Mouse (Mus musculus): ENCODE data around the gene Rpl29.

The Rpl29 gene

DNA sequence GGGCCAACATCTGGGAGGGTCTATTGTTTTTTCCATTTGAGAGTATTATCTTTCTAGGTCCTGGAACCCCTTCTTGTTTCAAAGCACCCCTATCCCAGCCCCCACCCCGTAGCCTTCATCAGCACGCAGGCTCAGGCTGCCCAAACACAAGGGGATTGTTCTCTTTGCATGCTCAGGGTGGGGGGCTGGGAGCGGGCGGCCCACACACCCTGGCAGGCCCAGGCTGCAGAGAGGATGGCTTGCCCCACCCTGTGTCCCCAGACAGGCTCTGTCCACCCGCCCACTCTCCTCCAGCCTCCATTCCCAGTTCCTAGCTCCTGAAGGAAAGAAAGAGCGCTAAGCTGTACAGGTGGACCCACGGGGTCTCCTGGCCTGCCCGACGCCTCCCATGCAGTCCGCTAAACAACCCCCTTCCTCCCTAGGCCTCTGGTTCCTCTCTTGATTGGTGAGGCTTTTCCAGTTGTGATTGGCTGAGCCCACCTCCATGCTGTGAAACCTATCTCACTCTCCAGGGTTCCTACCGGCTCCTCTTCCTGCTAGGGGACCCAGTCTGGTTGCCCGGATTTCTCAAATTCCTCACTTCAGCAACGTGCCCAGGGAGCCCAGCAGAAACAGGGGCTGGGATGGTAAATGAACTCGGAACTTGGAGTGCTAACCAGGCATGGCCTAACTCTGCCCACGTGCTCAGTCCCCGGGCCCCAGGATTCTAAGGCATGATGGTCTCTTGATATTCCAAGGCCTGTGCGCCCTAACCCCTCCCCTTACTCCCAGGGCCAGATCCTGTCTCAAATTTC is 25.8 kb downstream of the Rpl29 start:
- no peak for DNase-seq (ENCODE audit: low spot score in 2 of 2)

DNA sequence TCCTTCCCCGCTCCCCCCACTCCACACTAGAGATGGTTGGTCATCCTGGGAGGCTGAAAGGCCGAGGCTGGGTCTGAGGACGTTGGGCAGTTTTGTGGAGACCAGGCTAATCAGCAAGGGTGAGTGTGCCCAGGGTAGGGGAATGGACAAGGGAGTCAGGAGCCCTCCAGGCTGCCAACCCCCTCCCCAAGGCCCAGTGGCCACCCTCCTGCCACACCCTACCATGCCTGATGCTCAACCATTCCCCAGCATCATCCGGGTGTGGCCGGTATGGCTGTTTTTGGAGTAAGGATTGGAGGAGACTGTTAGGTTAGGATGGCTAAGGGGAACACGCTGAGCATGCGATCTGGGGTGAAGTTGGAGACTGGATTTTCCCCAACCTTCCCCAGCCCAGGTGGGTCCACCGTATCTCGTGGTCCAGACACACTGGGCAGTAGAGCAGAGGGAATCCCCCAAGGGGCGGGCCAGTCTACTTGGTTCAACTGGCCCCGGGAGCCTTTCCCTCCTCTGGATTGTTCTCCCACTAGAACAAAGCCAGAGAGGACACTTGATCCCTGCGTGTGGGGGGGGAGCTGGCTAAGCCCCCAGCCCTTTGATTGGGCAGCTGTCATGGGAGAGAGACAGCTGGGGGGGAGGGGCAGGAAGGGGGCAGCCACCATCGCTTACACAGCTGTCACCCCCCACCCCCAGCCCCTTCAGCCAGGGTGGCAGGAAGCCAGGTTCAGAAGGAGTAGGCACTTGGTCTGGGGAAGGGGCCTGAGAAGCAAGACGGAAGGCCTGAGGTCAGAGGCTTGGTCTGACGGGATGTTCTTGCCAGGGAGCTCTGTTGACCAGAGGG is 27.3 kb downstream of the Rpl29 start:
- DNase-seq (ENCODE audit: low spot score in 2 of 2) = no peak

DNA sequence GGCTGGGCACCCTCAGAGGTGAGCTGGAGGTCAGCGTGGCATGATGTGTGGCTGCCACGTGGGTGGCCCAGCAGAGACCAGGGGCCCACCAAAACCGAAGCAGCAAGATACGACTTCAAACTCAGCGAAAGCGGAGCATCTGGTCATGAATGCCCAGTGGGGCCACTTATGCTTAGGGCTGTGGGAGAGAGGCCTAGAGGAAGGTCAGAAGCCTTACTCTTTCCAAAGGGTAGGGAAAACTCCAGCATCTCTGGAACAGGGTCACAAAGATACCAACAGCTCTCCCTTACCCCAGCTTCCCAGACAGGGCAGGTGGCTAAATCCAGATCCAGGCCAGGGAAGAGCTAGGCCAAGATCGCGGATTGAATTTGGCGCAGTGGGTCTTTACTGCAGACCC is 27.9 kb downstream of the Rpl29 start:
- no peak for DNase-seq (ENCODE audit: low spot score in 2 of 2)

DNA sequence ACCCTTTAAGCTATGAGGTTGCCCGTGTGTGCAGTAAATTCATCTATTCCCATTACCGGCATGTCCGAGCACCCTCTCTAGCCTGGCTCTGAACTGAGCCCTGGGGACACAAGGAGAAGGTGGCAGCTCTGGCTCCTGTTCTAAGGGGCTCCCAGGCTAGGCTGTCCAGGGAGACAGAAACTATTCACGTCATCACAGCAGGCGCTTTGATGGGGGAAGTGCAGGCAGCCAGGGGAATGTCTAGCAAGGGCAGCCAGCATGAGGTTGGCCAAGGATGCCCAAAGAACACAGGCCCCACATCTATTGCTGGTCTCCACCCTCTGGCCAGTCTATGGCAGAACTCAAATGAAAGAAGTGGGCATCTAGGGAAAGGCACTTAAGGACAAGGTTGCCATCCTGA is 28.7 kb downstream of the Rpl29 start:
- no peak for DNase-seq (ENCODE audit: low spot score in 2 of 2)

DNA sequence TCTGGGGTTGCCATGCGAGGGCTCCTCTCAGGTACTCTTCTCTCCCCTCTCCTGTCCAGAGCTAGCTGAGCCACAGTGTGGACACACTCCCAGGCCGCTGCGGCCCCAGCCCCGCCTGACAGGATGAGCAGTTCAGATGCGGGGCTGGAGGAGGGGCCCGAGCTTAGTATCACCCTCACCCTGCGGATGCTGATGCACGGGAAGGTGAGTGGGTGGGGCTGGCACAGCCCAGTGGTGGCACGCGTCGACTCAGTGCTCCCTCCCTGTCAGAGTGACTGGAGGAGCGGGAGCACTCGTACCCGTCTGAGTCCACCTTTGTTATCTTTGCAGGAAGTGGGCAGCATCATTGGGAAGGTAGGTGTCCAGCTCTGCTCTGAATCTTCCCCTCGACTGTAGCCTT is 30.7 kb downstream of the Rpl29 start:
- no peak for DNase-seq (ENCODE audit: low spot score in 2 of 2)

DNA sequence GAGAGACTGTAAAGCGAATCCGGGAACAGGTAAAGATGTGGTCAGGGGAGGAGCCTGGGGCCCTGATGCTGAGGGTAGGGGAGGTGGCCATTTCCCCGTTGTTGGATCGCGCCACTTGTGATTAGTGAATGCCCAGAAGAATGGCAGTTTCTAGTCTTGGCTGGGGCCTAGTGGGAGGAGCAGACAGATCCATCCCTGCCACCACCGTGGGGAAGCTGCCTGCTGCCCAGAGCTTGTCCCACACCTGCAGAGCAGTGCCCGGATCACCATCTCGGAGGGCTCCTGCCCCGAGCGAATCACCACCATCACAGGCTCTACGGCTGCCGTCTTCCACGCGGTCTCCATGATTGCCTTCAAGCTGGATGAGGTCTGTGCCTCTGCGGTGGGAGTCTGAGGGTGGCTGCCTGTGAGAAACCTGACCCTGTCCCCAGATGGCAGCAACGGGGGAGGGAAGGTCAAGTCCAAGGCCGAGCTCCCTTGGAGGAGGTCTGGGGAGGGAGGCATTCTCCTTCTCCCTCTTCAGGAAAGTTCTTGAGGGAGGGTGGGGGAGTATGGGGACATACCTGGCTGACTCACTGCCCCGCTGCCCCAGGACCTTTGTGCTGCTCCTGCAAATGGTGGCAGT is 31.3 kb downstream of the Rpl29 start:
- no peak for DNase-seq (ENCODE audit: low spot score in 2 of 2)

DNA sequence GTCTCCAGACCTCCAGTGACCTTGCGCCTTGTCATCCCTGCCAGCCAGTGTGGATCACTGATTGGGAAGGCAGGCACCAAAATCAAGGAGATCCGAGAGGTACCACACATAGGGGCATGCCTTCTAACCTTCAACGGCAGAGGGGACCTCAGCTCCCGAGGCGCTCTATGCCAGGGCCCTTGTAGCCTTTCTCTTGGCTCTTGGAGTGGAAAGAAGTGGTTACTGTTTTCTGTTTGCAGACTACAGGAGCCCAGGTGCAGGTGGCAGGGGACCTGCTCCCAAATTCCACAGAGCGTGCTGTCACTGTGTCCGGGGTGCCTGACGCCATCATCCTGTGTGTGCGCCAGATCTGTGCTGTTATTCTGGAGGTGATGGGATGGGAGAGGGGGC is 31.8 kb downstream of the Rpl29 start:
- DNase-seq (ENCODE audit: low spot score in 2 of 2) = no peak

DNA sequence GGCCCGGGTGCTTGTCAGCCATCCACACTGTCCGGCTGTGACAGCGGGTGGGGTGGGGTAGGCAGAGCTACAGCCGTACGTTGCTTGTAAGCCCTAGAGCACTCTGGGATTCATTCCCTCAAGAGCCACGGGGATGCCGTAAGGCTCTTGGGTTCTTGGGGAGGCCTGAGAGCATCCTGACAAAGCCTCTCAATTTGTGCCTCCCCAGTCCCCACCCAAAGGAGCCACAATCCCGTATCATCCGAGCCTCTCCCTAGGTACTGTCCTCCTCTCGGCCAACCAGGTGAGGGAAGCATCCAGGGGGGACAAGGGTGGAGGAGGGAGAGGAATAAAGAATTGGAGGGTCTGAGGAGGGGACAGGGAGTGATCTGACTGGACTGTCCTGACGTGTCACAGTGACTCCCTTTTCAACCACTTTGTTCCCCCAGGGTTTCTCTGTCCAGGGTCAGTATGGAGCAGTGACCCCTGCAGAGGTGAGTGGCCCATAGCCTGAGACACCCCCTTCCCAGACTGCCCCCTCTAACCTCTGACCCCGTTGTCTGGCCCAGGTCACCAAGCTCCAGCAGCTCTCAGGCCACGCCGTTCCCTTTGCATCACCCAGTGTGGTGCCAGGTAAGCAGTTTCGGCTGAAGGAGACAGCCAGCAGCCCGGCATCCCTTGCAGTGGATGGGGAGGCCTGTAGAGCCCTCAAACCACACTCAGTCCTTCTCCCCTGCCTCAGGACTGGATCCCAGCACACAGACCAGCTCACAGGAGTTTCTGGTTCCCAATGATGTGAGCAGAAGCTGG is 32.6 kb downstream of the Rpl29 start:
- no peak for DNase-seq (ENCODE audit: low spot score in 2 of 2)

DNA sequence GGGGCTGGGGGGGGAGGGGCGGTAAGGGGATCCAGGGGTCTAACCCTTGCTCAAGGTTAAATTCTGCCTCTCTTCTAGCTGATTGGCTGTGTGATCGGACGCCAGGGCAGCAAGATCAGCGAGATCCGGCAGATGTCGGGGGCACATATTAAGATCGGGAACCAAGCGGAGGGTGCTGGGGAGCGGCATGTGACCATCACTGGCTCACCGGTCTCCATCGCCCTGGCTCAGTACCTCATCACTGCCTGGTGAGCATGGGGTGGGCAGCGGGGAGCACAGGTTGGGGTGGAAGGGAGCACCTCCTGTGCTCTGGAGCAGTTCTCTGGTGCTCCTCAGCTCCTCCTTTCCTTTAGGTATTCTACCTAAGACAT is 33.2 kb downstream of the Rpl29 start:
- no peak for DNase-seq (ENCODE audit: low spot score in 2 of 2)

DNA sequence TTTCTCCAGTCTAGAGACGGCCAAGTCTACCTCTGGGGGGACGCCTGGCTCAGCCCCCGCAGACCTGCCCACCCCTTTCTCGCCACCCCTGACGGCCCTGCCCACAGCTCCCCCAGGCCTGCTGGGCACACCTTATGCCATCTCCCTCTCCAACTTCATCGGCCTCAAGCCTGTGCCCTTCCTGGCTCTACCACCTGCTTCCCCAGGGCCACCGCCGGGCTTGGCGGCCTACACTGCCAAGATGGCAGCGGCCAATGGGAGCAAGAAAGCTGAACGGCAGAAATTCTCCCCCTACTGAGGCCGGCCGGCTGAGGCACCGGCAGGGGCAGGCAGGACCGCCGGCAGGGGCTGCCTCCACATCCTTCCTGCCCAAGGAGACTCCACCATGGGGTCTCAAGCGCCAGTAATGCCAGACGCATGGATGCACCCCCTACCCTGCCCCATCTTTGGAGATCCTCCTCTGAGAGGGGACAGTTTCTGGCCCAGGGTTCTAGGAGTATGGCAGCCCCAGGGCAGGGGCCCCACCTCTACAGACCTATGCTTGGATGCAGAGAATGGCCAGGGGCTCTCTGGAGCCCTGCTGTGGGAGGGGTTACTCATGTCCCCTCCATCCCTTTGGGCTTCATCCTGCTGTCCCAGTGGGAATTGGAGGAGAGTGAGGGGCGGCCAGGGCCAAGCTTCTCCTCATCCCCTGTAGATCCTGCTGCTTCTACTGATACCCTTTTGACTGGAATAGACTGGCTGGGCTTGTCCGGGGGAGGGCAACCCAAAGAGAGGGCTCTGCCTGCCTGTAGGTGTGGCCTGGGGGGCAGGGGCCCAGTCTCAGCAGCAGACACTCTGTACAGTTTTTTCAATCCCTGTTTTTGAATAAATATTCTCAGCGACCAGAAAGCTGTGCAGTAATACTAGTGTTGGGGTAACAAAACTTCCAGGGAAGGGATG is 34.1 kb downstream of the Rpl29 start:
- DNase-seq (ENCODE audit: low spot score in 2 of 2) = no peak

DNA sequence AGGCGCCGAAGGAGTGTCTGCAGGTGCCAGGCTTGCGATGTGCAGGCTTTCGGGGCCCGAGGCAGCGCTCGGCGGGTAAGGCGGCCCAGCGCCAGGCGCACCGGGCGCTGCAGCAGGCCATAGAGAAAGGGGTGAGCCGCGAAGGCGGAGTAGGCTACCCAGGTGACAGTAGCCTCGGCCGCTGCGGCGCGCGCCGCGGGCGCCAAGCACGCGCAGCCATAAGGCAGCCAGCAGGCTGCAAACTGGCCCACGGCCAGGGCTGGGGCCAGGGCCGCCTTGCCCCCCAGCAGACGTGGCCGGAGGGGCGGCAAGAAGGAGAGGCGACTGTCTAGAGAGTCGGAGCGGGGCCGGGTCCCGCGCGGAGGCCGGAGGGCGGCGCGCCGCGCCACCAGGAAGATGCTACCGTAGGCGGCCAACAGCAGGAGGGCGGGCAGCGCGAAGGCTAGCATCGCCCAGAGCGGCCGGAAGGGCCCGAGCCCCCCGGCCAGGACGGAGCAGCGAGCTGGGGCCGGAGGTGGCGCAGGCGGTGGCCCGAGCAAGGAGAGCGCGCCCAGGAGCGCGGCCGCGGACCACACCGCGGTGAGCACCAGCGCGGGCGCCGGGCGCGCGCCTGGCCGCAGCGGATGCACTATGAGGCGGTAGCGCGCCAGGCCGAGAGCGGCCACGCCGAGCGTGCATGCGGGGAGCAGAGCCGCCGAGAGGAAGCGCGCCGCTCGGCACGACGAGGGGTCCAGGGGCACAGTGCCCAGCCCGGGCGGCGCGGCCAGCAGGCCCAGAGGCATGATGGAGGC is 35.7 kb downstream of the Rpl29 start:
- peak; percentile 55 to 64 for DNase-seq (ENCODE audit: low spot score in 2 of 2)

DNA sequence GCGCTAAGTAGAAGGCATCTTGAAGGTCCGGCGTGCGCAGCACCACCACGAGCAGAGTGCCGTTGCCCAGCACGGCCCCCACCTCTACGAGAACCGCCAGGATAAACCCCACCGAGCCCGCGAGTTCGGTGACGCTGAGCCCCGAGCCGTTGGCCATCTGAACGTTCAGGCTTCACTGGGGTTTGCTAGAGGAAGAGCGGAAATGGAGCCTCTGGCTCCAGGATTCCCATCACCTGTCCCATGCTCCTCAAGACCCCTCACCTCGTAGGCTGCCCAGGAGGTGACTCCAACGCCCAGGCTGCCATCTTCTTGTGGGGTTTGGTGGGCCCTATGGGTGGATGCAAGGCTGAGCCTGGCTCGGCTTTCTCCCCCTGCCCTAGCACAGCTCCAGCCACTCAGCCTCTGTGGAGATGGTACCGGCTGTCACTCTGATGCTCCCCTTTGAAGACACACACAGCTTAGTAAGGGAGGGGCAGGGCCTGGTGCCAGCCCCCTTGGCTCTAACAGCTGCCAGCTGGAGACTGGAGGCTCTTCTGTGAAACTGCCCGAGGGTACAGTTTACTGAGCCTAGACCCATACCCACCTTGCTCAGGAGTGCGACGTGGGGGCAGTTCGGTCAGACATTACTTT is 36.4 kb downstream of the Rpl29 start, which contains the start of gene Gpr62:
Gene Gpr62 (minus strand): TSS at position 368 of the 630 bp plus-strand sequence.
- no peak for DNase-seq (ENCODE audit: low spot score in 2 of 2)

DNA sequence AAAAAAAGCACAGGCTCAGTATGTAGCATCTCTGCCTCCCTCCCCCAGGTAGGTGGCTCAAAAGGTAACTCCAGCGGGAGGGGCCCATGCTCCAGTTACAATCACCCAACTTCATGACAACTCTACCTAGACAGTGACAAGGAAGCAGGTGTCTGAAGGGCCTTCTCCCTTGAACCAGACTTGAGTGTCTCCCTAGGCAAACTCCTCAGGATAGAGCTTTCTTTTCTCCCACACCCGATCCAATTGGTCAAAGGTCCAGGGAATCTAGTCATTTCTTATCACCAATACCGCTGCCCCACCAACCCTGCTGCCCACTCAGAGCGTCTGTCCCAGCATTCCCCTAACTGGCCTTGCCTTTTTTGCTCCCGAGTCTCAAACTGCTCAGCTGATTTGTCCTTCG is 37.5 kb downstream of the Rpl29 start:
- DNase-seq (ENCODE audit: low spot score in 2 of 2) = no peak

DNA sequence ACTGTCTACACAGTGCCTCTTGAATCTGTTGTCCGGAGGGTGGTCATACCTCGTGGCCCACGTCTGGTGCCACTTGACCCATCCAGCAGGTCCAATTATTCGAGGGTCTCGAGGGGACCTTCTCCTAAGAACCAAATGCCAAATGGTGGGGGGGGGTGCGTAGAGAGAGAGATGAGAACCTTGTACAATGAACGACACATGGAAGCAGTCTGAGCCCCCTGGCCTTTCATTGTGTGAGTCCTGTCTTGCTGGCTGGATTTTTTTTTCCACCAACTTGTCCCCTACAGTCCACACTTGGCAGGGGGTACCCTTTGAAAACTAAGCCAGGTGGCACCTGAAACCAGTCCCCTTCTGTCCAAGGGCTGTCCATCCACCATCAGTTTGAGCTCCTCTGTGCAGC is 38.5 kb downstream of the Rpl29 start:
- DNase-seq (ENCODE audit: low spot score in 2 of 2) = no peak

DNA sequence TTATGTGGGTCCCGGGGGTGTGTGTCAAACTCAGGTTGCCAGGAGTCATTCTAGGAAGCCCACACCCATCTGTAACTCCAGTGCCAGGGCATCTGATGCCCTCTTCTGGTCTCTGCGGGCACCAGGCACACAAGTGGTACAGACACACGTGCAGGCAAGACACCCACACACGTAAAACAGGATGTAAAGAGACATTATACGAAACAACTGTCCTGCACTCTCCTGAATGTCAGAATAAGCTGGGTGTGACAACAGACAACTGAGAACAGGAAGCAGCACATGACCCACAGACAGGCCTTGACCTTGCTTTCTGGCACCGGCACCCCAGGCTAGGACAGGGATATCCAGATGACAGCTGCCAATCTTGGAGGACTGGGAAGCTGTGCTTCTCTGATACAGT is 40.1 kb downstream of the Rpl29 start:
- DNase-seq (ENCODE audit: low spot score in 2 of 2) = no peak

DNA sequence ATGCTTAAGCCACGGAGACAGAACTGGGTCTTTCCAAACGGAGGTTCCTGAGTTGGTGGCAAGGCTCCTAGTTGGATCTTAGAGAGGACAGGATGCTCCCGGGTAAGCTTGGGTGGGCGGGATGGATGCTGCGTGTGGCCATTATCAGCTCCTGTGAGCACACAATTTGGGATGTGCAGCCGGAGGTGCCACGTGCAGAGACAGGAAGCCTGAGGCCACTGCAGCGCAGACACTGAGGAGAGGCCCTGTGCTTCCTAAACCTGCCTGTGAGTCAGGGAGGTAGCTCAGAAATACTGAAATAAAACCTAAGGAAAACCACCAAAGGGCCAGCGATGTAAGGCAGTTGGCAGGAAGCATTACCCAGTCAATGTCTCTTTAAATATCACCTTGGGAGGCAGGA is 40.5 kb downstream of the Rpl29 start:
- no peak for DNase-seq (ENCODE audit: low spot score in 2 of 2)

DNA sequence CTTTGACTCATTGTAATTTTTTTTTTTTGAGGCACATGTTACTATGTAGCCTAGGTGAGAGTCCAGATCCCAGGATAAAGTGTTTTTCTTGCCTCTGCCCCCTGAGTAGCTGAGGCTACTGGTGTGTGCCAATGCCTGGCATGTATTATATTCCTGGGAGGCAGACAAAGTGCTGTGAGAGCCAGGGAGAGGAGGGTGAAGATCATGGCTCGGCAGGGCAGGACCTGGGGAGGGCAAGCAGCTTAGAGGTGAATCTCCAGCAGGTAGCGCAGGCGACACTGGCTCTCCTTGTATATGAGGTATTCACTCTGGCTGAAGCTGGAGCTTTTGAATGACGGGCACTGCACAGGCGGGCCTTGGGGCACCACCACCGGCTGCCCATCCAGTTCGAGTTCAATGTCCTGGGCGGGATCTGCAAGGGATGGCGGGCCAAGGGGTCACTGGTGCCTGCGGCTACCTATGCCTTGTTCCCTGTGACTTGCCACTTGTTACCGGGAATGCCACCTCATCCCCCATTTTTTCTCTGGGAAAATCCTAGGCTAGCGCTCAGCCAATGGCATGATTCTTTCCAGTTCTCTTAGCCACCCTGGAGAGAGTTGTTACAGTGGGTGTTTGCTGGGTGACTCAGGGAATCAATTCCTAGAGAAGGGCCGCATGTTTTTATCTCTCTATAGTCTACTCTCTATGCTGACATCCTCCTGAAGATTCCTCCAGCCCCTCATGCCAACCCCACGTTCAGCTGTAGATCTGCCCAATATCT is 41.9 kb downstream of the Rpl29 start:
- DNase-seq (ENCODE audit: low spot score in 2 of 2) = no peak

DNA sequence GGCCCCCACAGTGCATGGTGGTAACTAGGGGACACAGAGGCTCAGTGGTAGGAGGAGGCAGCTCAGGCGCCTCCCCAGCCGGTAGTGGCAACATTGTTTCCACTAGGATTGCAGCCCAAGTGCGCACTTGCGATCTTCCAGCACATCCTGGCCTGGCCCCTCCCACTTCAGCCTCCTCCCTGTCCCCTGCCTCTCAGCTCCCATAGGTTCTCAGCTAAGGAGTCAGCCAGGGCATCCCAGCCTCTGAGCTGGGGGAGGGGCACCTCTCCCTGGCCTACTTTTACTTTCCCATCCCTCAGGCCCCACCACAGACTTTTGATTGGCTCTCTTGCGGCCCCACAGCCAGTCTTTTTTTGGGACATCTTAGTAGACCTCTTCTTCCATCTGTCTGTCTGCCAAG is 42.6 kb downstream of the Rpl29 start:
- no peak for DNase-seq (ENCODE audit: low spot score in 2 of 2)

DNA sequence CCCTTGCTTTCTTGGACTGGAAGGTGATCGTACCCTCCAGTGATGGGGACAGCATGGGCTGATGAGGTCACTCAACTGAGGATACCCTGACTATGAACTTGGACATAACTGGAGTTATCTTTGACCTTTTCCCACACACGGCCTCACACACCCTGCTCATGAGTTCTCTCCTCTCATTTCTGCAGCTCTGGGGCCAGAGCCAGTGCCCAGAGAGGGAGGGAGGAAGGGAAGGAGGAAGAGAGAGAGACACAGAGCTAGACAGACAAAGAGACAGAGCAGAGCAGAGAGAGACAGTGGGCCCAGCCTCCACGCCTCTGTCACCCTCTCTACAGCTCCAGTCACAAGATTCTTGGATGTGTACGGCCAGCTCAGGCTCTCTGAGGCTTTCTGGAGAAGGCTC is 43.1 kb downstream of the Rpl29 start:
- DNase-seq (ENCODE audit: low spot score in 2 of 2) = no peak
